Mouse (Mus musculus) layer of hippocampus, adult 9-11 months (tissue): ENCODE data around the gene 1700069L16Rik.

ENCODE experiments used
- DNase-seq: peaks from one replicate; pipeline ENCODE4 v3.0.0; 2022

1700069L16Rik gene

DNA sequence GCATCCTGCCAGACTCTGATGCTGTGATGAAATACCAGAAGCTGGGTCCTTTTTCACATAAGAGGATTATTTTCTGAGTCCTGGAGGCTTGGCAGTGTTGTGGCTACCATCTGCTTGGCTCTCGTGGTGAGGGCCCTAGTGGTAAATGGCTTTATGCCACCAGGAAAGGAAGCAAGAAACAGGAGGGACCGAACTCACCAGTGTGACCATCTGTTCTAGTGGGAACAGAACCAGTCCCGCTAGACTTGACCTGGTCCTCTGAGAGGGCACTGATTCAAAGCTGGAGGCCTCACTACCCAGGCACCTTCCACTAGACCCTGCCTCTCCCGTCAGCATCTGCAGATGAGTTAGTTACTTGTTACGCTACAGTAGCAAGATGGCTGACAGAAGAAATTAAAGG, 41.3 kb downstream of the 1700069L16Rik start:
- DNase-seq: no peak

DNA sequence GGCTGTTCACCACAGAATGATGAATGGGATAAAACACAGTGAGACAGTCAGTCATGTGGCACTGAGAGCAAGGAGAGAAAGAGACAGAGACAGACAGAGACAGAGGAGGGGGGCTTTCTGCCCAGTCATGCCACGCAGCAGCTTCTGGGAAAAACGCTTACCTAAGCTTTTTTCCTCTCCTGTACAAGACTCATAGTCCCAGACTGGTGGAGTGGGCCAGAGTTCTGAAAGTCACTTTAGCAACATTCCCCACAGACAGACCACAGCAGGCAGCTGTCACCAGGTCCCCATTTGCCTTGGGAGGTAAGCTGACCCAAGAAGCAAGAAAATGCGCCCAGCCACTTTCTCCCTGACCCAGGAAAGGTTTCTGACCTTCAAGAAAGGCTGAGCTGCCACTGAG, 42.1 kb downstream of the 1700069L16Rik start:
- no peak for DNase-seq

DNA sequence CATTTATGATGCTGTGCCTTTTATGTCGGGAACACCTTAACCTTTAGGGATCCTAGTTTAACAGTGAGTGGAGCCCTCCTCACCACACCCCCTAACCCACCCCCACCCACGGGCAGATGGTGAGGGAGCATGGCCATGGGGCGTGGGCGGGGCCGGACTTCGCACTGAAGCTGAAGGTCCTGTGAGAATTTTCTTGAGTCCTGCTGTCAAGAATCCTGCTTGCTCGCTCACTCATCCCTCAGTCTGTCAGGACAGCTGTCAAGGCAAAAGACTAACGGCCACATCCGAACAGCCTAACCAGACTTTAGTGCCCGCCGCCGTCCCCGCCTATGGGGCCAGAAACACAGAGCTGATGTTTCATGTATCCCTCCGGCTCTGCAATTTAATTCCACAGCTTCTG, 43.4 kb downstream of the 1700069L16Rik start:
- DNase-seq: no peak

DNA sequence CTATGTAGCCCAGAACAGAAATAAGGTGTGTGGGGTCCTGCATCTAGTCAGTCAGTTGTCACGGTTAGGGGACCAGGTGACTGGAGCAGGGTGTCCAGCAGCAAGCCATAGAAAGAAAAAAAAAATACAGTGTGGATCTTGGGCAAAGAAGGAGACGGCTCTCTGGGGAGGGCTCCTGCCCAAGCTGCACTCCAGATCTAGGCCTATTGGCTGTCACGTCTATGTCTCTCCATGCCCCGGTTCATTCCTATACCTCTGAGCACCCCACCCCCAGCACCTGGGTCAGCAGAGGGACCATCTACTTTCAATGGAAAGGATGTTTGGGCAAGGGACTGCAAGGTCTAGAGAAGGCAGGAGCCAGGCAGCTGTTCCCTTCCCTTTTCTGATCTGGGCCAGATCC, 45.1 kb downstream of the 1700069L16Rik start:
- no peak for DNase-seq

DNA sequence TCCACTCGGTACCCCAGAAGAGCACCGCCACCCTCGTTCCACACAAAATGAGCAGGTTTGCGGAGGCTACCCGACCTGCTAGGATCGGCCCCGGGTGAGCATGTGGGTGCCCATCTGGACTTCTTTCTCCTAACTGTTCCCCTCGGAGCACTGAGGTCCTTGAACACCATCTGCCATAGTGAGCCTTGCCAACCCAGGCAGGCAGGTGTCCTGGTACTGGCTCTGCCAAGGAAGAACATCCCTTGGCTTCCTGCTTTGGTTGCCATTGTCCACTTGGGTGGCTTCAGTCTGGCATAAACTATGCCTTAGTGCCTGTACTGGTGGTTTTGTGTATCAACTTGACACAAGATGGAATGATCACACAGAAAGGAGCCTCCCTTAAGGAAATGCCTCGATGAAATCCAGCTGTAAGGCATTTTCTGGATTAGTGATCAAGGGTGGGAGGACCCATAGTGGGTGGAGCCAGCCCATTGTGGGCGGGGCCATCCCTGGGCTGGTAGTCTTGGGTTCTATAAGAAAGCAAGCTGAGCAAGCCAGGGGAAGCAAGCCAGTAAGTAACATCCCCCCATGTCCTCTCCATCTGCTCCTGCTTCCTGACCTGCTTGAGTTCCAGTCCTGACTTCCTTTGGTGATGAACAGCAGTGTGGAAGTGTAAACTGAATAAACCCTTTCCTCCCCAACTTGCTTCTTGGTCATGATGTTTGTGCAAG, 45.7 kb downstream of the 1700069L16Rik start:
- DNase-seq: no peak

DNA sequence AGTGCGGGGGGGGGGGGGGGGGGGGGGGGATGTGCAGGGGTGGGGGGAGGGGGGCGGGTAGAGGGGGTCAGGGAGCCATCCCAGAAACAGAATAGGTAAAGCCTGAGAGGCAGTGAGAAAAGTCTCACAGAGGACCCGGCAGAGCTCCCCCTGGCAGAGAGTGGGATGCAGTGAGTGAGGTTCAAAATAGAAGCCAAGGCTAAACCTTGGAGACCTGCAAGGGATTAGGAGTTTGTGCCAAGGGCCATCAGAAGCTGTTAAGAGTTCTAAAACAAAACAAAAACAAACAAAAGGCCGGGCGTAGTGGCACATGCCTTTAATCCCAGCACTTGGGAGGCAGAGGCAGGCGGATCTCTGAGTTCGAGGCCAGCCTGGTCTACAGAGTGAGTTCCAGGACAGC, 47.0 kb downstream of the 1700069L16Rik start:
- no peak for DNase-seq

DNA sequence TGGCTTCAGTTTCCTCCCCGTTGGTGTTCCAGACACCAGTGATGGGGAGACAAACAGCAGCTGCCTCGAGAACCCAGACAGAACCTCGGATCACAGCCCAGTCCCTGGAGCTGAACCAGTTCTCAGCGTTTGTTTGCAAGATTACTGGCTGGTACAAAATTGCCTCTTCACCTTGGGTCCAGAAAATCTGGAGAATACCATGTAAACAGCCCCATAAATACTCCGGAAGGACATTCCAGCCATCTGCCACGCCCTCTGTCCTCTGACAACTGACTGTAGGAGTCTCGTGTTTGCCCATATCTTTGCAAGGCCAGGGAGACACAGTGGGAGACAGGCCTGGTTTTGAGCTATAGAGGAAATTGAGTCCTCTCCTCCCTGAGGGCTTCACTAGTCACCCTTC, 49.7 kb downstream of the 1700069L16Rik start:
- DNase-seq: no peak

DNA sequence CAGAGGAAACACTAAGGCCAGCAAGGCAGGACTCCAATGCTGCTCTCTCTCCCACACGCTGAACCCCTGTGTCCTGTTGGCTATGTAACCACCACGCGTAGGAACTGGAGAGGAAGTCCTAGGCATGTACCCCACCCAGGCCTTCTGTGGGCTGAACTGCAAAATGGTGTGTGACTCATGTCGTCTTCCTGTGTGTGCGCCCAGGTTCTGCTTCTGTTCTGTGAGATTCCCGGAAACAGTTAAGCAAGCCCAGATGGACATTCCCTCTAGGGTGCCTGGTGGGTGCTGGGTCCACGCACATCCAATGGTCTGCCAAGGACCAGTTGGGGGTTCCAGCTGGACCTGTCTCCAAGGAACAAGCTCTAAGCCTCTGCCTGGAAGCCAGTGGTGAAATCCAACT, 52.1 kb downstream of the 1700069L16Rik start:
- peak; percentile 31 for DNase-seq

DNA sequence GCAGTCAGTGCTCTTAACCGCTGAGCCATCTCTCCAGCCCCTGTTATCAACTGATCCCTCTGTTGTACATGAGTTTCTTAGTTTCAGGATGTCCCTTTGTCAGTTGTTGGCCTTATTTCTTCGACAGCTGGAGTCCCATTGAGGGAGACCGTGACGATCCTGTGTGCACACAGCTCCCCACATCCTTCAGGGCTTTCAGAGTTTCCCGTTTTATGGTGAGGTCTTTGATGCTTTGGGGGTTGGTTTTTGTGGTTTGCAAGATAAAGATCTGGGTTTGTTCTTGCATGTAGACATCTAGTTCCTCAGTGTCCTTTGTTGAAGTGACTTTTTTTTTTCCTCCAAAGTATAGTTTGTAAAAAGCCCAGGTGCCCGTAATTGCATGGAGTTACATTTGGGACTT, 54.0 kb downstream of the 1700069L16Rik start:
- DNase-seq: no peak

DNA sequence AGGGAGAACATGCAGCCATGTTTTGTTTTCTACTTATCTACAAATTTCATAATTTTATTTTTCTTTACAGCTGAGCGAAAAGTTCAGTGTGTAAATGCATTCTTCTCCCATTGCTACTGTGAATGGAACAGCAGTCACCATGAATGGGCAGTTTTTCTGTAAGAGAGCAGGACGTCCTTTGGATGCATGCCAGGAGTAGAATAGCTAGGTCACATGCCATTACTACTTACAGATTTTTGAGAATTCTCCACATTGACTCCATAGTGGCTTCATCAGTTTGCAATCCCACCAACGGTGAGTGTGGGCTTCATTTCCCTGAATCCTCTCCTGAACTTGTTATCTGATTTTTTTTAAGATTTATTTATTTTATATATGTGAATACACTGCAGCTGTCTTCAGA, 54.5 kb downstream of the 1700069L16Rik start:
- DNase-seq: no peak

DNA sequence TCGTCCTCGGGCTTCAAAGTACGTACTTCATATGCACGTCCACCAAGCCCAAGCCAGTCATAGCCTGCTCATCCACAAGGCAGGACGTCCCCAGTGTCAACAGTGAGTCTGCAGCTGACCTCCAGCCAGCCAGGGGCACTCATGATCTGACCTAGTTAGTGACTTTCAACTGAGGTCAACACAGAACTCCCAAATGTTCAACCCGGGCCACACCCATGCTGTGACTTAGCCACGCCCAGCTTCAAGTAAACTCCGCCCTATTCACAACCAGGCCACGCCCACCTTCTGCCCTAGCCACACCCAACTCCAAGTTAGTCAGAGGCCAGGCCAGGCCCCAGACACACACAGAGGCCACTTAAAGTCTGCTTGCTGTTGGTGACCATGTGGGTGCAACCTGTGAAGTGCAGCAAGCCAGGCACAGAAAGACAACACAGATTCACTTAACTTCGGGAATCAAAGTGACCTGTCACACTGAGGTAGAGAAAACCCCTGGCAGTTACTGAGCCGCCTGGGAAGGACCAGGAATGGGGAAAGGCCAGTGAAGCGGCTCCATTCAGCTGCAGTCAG, 59.9 kb downstream of the 1700069L16Rik start:
- DNase-seq: no peak

DNA sequence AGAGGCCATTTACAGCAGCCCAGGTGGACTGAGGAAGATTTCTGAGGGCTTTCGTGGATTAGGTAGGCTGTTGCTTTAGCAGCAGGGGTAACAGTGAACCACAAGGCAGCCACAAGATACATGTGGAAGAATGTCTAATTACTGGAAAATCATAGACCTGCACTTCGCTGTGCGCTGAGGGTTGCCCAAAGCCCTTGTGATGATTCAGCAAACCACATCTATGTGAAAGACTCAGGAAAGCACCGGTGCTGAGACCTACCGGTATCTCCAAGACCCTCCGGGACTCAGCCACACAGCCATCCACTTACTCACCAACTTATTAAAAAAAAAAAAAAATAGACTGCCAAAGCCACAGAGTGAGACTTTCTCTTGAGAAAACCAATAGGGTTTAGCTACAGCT, 60.4 kb downstream of the 1700069L16Rik start:
- no peak for DNase-seq

DNA sequence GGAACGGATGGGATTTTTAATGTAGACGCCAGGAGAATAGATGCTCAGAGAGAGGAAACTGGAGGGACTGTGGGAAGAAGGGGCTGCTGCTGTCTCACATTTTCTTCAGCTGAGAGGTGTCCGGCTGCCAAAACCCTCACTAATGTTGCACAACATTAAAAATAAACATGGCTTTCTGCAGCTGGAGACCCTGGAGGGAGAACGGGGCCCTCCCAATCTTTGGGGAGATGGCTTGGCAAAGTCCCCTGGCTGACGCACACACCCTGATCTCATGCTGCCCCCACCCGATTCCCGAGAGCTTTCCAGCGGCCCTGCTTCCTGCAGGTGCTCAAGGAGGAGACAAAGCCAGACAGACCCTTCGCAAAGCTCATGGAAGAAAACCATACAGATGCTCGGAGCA, 63.7 kb downstream of the 1700069L16Rik start:
- DNase-seq: no peak

DNA sequence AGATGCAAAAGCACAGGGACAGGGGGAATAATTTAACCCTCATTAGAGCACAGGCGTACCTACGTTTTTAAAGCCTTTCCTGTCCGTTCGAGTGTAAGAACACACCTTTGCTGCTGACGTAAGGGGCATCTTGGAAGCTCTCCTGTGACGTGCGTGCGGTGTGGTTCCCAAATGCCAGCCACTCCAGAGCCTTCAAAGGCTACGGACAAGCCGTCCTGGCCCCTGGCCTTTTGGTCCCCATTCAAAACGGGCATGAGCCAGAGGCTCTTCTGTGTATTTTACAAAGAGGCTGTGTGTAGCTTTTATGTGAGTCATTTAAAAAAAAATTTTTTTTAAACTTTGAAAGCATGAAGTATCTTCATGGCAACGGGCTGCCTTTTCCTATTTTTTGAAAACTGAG, 69.8 kb downstream of the 1700069L16Rik start:
- DNase-seq: no peak

DNA sequence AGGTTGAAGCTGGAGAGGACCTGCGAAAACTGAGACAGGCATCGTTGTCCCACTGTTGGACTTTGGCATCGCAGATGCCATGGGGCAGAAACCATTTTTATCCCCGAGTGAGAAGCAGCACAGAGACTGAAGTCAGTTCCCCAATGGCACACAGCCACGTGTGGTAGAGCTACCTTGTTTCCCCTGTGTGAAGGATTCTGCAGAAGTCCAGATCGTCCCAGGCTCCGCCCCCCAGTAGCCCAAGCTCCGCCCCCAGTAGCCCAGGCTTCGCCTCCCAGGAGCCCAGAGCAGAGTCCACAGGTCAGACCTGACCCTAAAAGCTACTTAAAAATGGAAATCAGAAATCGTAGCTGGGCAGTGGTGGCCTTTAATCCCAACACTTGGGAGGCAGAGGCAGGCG, 70.4 kb downstream of the 1700069L16Rik start:
- DNase-seq: no peak

DNA sequence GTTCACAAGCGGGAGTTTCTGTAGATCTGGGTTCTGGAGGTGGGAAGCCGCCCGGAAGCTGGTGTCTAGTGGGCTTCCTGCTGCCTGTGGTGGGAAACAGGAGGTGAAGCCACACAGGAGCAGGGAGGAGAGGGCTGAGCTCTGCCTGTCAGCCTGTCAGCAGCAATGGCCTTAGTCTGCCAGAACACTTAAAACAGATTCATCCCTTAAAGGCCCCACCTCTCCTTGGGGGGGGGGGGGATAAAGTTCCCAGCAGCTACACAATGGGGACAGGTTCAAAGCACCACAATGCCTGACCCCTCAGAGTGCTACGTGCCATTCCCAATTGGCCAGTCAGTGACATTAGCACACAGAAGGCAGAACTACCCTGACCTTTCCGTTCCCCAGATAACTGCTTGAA, 72.4 kb downstream of the 1700069L16Rik start:
- no peak for DNase-seq

DNA sequence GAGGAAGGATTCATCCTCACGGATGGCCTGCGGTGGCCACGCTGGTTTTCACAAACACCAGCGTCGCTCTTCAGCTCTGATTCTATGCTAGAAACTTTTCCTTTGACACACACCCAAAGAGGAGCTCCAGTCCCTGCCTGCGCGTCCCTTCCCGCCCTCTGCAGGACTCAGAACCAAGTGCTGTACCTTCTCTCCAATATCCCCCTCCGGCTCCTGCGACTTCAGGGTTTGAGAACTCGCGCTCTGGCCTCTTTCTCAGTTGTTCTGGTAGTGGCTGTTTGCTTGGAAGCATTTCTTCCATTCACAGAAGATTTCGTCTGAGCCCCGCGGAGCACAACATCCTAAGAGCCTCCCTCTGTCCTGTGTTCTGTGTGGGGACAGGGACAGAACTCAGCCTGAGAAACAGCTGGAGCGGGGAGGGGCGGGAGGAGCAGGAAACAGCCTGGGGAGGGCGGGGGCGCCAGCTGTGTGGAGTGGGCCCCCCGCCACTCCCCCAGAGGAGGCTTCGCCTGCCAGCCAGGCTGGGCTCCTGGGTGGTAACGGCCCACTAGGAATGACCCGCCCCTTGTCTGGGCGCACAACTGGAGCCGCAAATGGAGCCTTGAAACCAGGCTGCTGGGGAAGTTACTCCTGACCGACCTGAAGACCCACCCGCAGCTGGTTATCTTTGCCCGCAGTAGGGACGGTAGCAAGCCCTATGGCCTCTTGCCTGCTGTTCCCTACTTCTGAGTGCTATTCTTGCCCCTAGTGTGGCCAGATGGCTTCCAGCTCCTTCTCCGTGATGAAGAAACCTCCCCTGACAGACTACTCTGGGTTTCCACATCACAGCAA, 74.3 kb downstream of the 1700069L16Rik start, which contains the start of gene Cmklr1:
Gene Cmklr1, minus strand, starts transcription at position 392 of the 831 bp plus-strand sequence.
- DNase-seq: peak; percentile 44

DNA sequence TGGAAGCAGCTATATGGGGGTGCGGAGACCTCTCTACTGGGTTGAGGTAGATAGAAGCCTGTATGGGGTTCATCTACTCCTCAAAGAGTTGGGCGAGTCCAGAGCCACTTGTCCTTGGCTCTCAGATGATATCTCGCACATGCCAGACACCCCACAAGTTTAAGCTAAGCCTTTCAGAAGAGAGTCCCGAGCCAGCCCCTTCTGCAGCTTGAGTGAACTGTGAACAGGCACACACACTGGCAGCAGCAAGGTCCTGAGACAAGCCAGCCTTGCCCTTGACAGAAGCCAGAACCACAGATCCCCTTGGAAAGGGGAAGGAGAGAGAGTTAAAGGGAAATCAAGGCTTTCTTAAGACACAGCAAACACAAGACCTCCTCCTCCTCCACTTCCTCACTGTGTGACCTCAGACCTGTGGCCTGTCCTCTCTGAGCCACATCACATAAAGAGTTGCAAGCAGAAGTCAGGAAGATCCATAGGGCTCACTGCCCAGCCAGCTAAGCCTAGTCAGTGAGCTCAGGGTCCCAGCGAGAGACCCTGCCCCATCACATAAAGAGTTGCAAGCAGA, 75.8 kb downstream of the 1700069L16Rik start:
- peak; percentile 57 for DNase-seq

DNA sequence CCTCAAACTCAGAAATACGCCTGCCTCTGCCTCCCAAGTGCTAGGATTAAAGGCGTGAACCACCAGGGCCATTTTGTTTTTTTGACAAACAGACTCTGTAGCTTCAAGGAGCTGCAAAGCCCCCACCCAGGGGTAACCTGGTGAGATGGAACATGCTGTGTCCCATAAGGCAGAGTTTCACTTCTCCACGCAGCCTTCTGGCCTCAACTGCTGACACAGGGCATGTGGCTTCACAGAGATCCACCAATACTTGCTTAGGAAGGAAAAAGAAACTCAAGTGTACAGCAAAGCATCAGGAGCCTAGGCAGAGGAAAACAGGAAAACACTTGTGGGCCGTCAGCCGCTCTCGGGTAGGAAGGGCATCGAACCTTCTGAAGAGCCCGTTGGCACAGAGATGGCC, 77.4 kb downstream of the 1700069L16Rik start:
- DNase-seq: peak; percentile 78

DNA sequence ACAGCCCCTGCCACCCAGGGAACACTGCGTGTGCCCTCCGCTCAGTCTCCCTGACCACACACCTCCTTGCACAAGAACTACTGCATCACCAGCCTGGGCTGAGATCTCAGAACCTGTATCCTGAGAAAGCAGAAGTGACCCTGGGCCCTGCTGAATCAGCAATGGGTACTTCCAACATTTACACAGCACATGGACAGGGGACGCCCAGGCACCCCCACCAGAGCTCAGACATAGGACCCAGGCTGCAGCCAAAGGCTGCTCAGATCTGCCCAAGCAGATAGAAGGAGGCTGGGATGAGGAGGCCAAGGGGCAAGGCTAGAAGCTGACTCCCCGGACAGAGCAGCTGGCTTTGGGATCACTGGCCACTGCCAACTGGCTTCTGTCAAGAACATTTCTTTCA, 80.1 kb downstream of the 1700069L16Rik start:
- peak; percentile 92 for DNase-seq

DNA sequence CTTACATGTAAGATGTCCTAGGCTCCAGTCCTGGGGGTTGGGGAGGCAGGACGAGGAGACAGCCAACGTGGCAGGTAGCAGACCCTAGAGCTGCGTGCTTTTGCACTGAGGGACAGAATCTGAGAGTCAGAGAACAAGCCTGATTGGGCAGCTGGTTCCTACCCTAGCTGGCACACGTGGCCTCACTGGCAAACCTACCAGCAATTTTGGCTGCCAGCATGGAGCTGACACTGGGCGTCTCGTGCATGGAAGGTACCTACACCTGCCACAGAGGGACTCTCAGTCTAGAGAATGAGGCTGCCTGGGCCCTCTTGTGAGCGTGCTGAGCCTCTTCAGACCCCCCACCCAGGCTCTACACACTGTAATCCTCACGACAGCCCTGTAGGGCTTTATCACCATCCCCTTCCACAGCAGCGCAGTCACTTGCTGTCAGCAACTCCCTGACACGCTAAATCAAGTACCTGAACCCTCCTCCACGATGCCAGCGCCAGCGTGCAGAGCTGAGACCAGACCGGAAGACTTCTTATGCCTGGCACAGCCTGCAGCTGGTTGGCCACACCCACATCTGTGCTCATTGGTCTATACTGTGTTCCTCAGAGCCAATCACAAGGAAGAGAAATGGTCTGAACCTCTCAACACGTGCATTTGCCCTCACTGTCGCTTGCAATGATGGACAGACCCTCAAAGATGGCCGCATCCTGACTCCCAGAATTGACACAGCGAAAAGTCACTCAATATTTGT, 81.3 kb downstream of the 1700069L16Rik start:
- DNase-seq: peak; percentile 83
